8 mouse cellular contexts compared by ENCODE assay signal in the genomic region with DNA sequence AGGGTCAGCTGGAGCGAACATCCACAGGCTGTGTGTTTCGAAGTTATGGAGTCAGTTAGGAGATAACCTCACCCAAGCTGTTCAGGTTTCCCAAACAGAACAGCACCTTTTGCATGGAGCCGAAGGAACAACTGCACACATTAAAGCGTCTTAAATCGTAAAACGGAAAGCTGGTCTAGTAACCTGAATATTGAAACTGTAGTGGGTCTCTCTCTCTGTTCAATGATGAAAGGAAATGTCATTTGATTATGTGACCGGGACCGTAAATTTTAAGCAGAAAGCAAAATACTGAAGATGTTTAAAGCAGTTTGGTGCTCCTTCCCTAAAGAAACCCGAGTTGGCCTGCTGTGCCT. TPM values are rescaled to one million over a fixed set of nuclear protein-coding genes. Genes with fewer than 3 reads are reported as not detected.
DNase-seq lines count a peak whose midpoint lies in the region; ATAC-seq and TF ChIP-seq lines count a peak whose summit lies in the region.

No protein-coding gene starts in this region.

- H3K4me2 ChIP-seq in kidney, postnatal 0 days (ENCODE audit: low read length), result peak overlapping the region; percentile 77
- peak overlapping the region; percentile 87 for H3K4me2 ChIP-seq in myocyte (ENCODE audit: low read depth)

- peak overlapping the region; percentile 98 for H3K9ac ChIP-seq in kidney, postnatal 0 days (ENCODE audit: low read depth, low read length)

- no peak for TF ChIP-seq CTCF in kidney, postnatal 0 days (IDR thresholded peaks at IDR 0.05; ENCODE audit: low read depth)

- ATAC-seq in kidney, postnatal 0 days (replicated peaks; ENCODE audit: low FRiP score, low read depth), result no peak
- ATAC-seq in granulocyte monocyte progenitor cell, adult 5-6 weeks (replicated peaks; ENCODE audit: poor library complexity, severe bottlenecking), result no peak

- H3K9me3 ChIP-seq in kidney, postnatal 0 days (replicated peaks; ENCODE audit: low read length), result no peaks in the 10 kb centered on the region

- peak; percentile 17 for DNase-seq in kidney, postnatal 0 days (ENCODE audit: low spot score)
- no peak for DNase-seq in kidney, adult 9 months
- DNase-seq in hindlimb bud, embryonic 11.5 days (ENCODE audit: extremely low spot score, low read depth, low spot score), result peak; percentile 2
- no peak for DNase-seq in urinary bladder, adult 18-20 months (ENCODE audit: low spot score in 2 of 2)
- DNase-seq in left cerebral cortex, adult 18-20 months (ENCODE audit: low spot score in 2 of 2), result no peak

- no peaks in the 10 kb centered on the region for H3K36me3 ChIP-seq in kidney, postnatal 0 days (ENCODE audit: insufficient read depth, low read length)
- H3K36me3 ChIP-seq in myocyte (ENCODE audit: control insufficient read depth, insufficient read depth), result peaks cover 14% of the 10 kb centered on the region

- no peaks in the 10 kb centered on the region for H3K27me3 ChIP-seq in kidney, postnatal 0 days (ENCODE audit: insufficient read depth, low read length)
- H3K27me3 ChIP-seq in myocyte (ENCODE audit: control insufficient read depth, insufficient read depth, insufficient read length), result no peaks in the 10 kb centered on the region

- peaks cover 86% of the 10 kb centered on the region for H3K79me2 ChIP-seq in myocyte (ENCODE audit: control insufficient read depth, insufficient read depth)

- H3K4me1 ChIP-seq in kidney, postnatal 0 days (replicated peaks; ENCODE audit: insufficient read depth, low read length), result peaks cover 5% of the 10 kb centered on the region; the same call in 1 of the 2 replicates
- H3K4me1 ChIP-seq in brown adipose tissue, adult 24 weeks (ENCODE audit: control insufficient read depth, insufficient read depth, insufficient read length, low read length), result no peaks in the 10 kb centered on the region

- no peak for TF ChIP-seq POLR2A in myocyte (IDR thresholded peaks at IDR 0.05; ENCODE audit: insufficient read length, low read depth)

- H3ac ChIP-seq in myocyte (ENCODE audit: control insufficient read depth, insufficient read length), result peak overlapping the region; percentile 80

- peak overlapping the region; percentile 99 for H3K4me3 ChIP-seq in kidney, postnatal 0 days (replicated peaks; ENCODE audit: low read depth, low read length)
- H3K4me3 ChIP-seq in brown adipose tissue, adult 24 weeks (ENCODE audit: insufficient read depth, low read depth, low read length), result peak overlapping the region; percentile 93
- H3K4me3 ChIP-seq in myocyte, result peak overlapping the region; percentile 88

- H3K27ac ChIP-seq in kidney, postnatal 0 days, result peak overlapping the region; percentile 98; the same call in 1 of the 2 replicates
- no peak overlapping the region for H3K27ac ChIP-seq in brown adipose tissue, adult 24 weeks (replicated peaks; ENCODE audit: low read depth, low read length)

- 4% methylated on average over 9 of the region's 9 CpGs for WGBS in kidney, postnatal 0 days

TF ChIP-seq in myocyte, 11 proteins besides CTCF, POLR2A, EP300 and RAD21:
- TF ChIP-seq TCF3 (IDR thresholded peaks at IDR 0.05; ENCODE audit: insufficient read length, low read depth) (no peak), CEBPB (IDR thresholded peaks at IDR 0.05; ENCODE audit: insufficient read depth, poor library complexity, severe bottlenecking) (no peak)

RNA-seq across cellular contexts. Expression of a gene that starts 1.7 kb away (rescaled TPM):
- 48.0 TPM in 2 replicates for polyA plus RNA-seq in kidney, postnatal 0 days (2015; fragmentation: Nextera tagmentation; extraction: Ambion mirVana)
- polyA plus RNA-seq in brown adipose tissue, adult 24 weeks (2012; ENCODE audit: insufficient read depth, insufficient read length, missing spikeins), result 28.9 and 45.6 TPM in 2 replicates
- polyA plus RNA-seq in myocyte (2012; fragmentation: generic; extraction: Trizol), result 8.6 TPM
- 16.4 and 24.7 TPM in 2 replicates for total RNA-seq in granulocyte monocyte progenitor cell, adult 5-6 weeks (2014; fragmentation: Nextera tagmentation)
- total RNA-seq in granulocyte monocyte progenitor cell, adult 5-6 weeks (2017), result 18.7 and 27.1 TPM in 2 replicates
- total RNA-seq in left cerebral cortex, adult 18-20 months (2021), result 10 to 100 TPM; 60.5 to 64.1 TPM

RNA-seq across cellular contexts. Expression of a gene that starts 2.0 kb away (rescaled TPM):
- polyA plus RNA-seq in kidney, postnatal 0 days (2015; fragmentation: Nextera tagmentation; extraction: Ambion mirVana), result 48.4 and 52.7 TPM in 2 replicates
- 9.4 and 9.7 TPM in 2 replicates for polyA plus RNA-seq in brown adipose tissue, adult 24 weeks (2012; ENCODE audit: insufficient read depth, insufficient read length, missing spikeins)
- 3.7 TPM for polyA plus RNA-seq in myocyte (2012; fragmentation: generic; extraction: Trizol)
- total RNA-seq in granulocyte monocyte progenitor cell, adult 5-6 weeks (2014; fragmentation: Nextera tagmentation), result 23.9 and 26.0 TPM in 2 replicates
- total RNA-seq in granulocyte monocyte progenitor cell, adult 5-6 weeks (2017), result 25.4 and 31.8 TPM in 2 replicates
- total RNA-seq in left cerebral cortex, adult 18-20 months (2021), result 10 to 100 TPM; 44.8 to 51.3 TPM

RNA-seq across cellular contexts. Expression of a gene that starts 25.6 kb away (rescaled TPM):
- 48.0 and 53.7 TPM in 2 replicates for polyA plus RNA-seq in kidney, postnatal 0 days (2015; fragmentation: Nextera tagmentation; extraction: Ambion mirVana)
- 22.9 and 29.5 TPM in 2 replicates for polyA plus RNA-seq in brown adipose tissue, adult 24 weeks (2012; ENCODE audit: insufficient read depth, insufficient read length, missing spikeins)
- polyA plus RNA-seq in myocyte (2012; fragmentation: generic; extraction: Trizol), result 20.3 TPM
- total RNA-seq in granulocyte monocyte progenitor cell, adult 5-6 weeks (2014; fragmentation: Nextera tagmentation), result 68.9 and 70.4 TPM in 2 replicates
- total RNA-seq in granulocyte monocyte progenitor cell, adult 5-6 weeks (2017), result 34.0 and 44.5 TPM in 2 replicates
- 10 to 100 TPM; 66.1 to 75.6 TPM for total RNA-seq in left cerebral cortex, adult 18-20 months (2021)

Comparison
In these comparisons a context has a peak if more than half of its experiments do, and no peak if none do; other contexts are left out.
1. DNase-seq: peak in kidney, postnatal 0 days (single experiment) and hindlimb bud, embryonic 11.5 days (single experiment); none in kidney, adult 9 months (single experiment), urinary bladder, adult 18-20 months (0 of 2) and left cerebral cortex, adult 18-20 months (0 of 2).
2. Peak in every context shown above with its lines, with median percentiles within 50 percentile points of each other: H3K4me3 ChIP-seq.